Mouse (Mus musculus): ENCODE results near the gene Itga5. TPM values are rescaled to one million over a fixed set of nuclear protein-coding genes. Genes with fewer than 3 reads are reported as not detected.

The Itga5 gene
- total RNA-seq, 2 experiments from 2014 or later: 8.7 to 9.1 TPM

GRCm38 (mm10) chr15:103368179-103368940, 1.8 kb upstream of the Itga5 start:
- no peak for DNase-seq
- intact Hi-C loops (cut with DNase I): no loop called here

- no peak for DNase-seq
- intact Hi-C loops (cut with DNase I): no loop called here
Measured at GRCm38 (mm10) chr15:103365471-103366375, 840 bp downstream of the Itga5 start.

GRCm38 (mm10) chr15:103364761-103365160, 1.8 kb downstream of the Itga5 start:
- intact Hi-C loops (cut with DNase I): no loop called here
- DNase-seq: no peak

GRCm38 (mm10) chr15:103363809-103364208, 2.8 kb downstream of the Itga5 start:
- no peak for DNase-seq
- intact Hi-C loops (cut with DNase I): no loop called here

- intact Hi-C loops (cut with DNase I): no loop called here
- no peak for DNase-seq
Measured at GRCm38 (mm10) chr15:103362950-103363349, 3.6 kb downstream of the Itga5 start.

- intact Hi-C loops (cut with DNase I): no loop called here
- DNase-seq: no peak
Measured at GRCm38 (mm10) chr15:103362333-103362732, 4.2 kb downstream of the Itga5 start.

- intact Hi-C loops (cut with DNase I): no loop called here
- no peak for DNase-seq
Measured at GRCm38 (mm10) chr15:103361269-103361668, 5.3 kb downstream of the Itga5 start.

- intact Hi-C loops (cut with DNase I): no loop called here
- peak; percentile 59 to 64 for DNase-seq
Measured at GRCm38 (mm10) chr15:103359869-103360602, 6.5 kb downstream of the Itga5 start.

GRCm38 (mm10) chr15:103359122-103359510, 7.4 kb downstream of the Itga5 start:
- intact Hi-C loops (cut with DNase I): no loop called here
- no peak for DNase-seq

GRCm38 (mm10) chr15:103358278-103359121, 8.1 kb downstream of the Itga5 start:
- intact Hi-C loops (cut with DNase I): no loop called here
- DNase-seq: no peak

GRCm38 (mm10) chr15:103357817-103358216, 8.7 kb downstream of the Itga5 start:
- no peak for DNase-seq
- intact Hi-C loops (cut with DNase I): no loop called here

- intact Hi-C loops (cut with DNase I): no loop called here
- no peak for DNase-seq
Measured at GRCm38 (mm10) chr15:103356130-103356529, 10.4 kb downstream of the Itga5 start.

GRCm38 (mm10) chr15:103355420-103355819, 11.1 kb downstream of the Itga5 start:
- intact Hi-C loops (cut with DNase I): no loop called here
- no peak for DNase-seq

GRCm38 (mm10) chr15:103354690-103355089, 11.9 kb downstream of the Itga5 start:
- intact Hi-C loops (cut with DNase I): no loop called here
- no peak for DNase-seq

GRCm38 (mm10) chr15:103353511-103354256, 12.9 kb downstream of the Itga5 start:
- intact Hi-C loops (cut with DNase I): no loop called here
- DNase-seq: no peak

GRCm38 (mm10) chr15:103352856-103353255, 13.7 kb downstream of the Itga5 start:
- DNase-seq: no peak
- intact Hi-C loops (cut with DNase I): no loop called here

GRCm38 (mm10) chr15:103347275-103347684, 19.3 kb downstream of the Itga5 start:
- intact Hi-C loops (cut with DNase I): loop anchor here (1.0 kb wide), 1 partner anchor 40 kb away; no protein-coding TSS in a partner anchor
- peak in 1 of 2 experiments; percentile 70 for DNase-seq

- intact Hi-C loops (cut with DNase I): no loop called here
Measured at GRCm38 (mm10) chr15:103345789-103346188, 20.8 kb downstream of the Itga5 start.

GRCm38 (mm10) chr15:103343556-103343955, 23.0 kb downstream of the Itga5 start:
- DNase-seq: no peak
- intact Hi-C loops (cut with DNase I): no loop called here

More at GRCm38 (mm10) chr15:103345789-103346188, 20.8 kb downstream of the Itga5 start:
- DNase-seq: no peak
